Mouse (Mus musculus): ENCODE data around the gene Gm3005.
"Not testable (repeated sequence)": the region's sequence is repeated elsewhere in the genome, so short reads cannot be mapped to it uniquely, and the experiment has no call there.

Gm3005 gene

GRCm38 (mm10) chr14:3427803-3428202 lies at the start of gene Gm3005:
Gene Gm3005, plus strand, starts transcription at chr14:3428103.
- DNase-seq (ENCODE audit: extremely low spot score), result not testable (repeated sequence)

- DNase-seq (ENCODE audit: extremely low spot score), result not testable (repeated sequence)
Measured at GRCm38 (mm10) chr14:3394793-3395192, 33.1 kb upstream of the Gm3005 start, which contains the start of gene Gm10413. Gene Gm10413, plus strand, starts transcription at chr14:3395093.

- DNase-seq (ENCODE audit: extremely low spot score), result not testable (repeated sequence)
Measured at GRCm38 (mm10) chr14:3412314-3412713, 15.6 kb upstream of the Gm3005 start, which contains the start of gene Gm10409. Gene Gm10409, plus strand, starts transcription at chr14:3412614.

- not testable (repeated sequence) for DNase-seq (ENCODE audit: extremely low spot score)
Measured at GRCm38 (mm10) chr14:3449079-3449478, 21.2 kb downstream of the Gm3005 start, which contains the start of gene Gm10408. Gene Gm10408, plus strand, starts transcription at chr14:3449379.

- DNase-seq (ENCODE audit: extremely low spot score), result not testable (repeated sequence)
Measured at GRCm38 (mm10) chr14:3634212-3634611, 206.3 kb downstream of the Gm3005 start, which contains the start of gene Gm3012. Gene Gm3012, plus strand, starts transcription at chr14:3634512.

Data from embryo, embryonic 9.5 days (tissue).